Comparison of ENCODE assay signal across 22 mouse cellular contexts in the genomic region with DNA sequence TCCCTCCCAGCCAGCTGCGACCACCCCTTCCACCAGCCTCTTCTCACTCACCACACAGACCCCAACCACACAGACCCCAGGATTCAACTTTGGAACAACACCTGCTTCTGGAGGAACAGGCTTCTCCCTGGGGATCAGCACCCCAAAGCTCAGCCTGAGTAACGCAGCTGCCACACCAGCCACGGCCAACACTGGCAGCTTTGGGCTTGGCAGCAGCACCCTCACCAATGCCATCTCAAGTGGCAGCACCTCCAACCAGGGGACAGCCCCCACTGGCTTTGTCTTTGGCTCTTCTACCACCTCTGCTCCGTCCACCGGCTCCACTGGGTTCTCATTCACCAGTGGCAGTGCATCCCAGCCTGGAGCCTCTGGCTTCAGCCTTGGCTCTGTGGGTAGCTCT. TPM values are rescaled to one million over a fixed set of nuclear protein-coding genes. Genes with fewer than 3 reads are reported as not detected.
DNase-seq lines count a peak whose midpoint lies in the region; ATAC-seq and TF ChIP-seq lines count a peak whose summit lies in the region.
"Had no signal": no experiment of that assay in that cellular context is flagged by ENCODE, and none has a peak within 500 bp of the region (broad histone marks: within the 10 kb centered on the region; RNA-seq: fewer than 3 reads in every experiment).

No protein-coding gene starts in this region.

- intact Hi-C loops in heart, postnatal 14 days (cut with DNase I) = loop anchor here (10.0 kb wide), 1 partner anchor 174 kb away; no protein-coding TSS in a partner anchor

- no peaks in the 10 kb centered on the region for H3K27me3 ChIP-seq in G1E (ENCODE audit: insufficient read depth, low read length)
- no peaks in the 10 kb centered on the region for H3K27me3 ChIP-seq in myocyte (ENCODE audit: control insufficient read depth, insufficient read depth, insufficient read length)
- H3K27me3 ChIP-seq: CH12.LX; embryonic facial prominence, embryonic 12.5 days; forebrain, embryonic 12.5 days; forebrain, embryonic 15.5 days; heart, embryonic 13.5 days; hindbrain, embryonic 12.5 days; hindbrain, embryonic 15.5 days had no signal

- H3K36me3 ChIP-seq in G1E (replicated peaks) = peaks cover 94% of the 10 kb centered on the region
- peaks cover 26% of the 10 kb centered on the region for H3K36me3 ChIP-seq in myocyte (ENCODE audit: control insufficient read depth, insufficient read depth)

- no peak for TF ChIP-seq CTCF in G1E (IDR thresholded peaks at IDR 0.05; ENCODE audit: low read depth, low read length)

- H3K4me3 ChIP-seq in G1E (ENCODE audit: low read depth, low read length) (peak overlapping the region; percentile 10; the same call in 1 of the 2 replicates), myocyte (no peak overlapping the region)
- H3K4me3 ChIP-seq: embryonic facial prominence, embryonic 12.5 days; erythroblast, embryonic 14.5 days; forebrain, embryonic 12.5 days; forebrain, embryonic 15.5 days; heart, embryonic 13.5 days; hindbrain, embryonic 12.5 days; hindbrain, embryonic 15.5 days had no signal

- no peak for ATAC-seq in cerebellum, adult (ENCODE audit: insufficient number of reproducible peaks, low FRiP score, low TSS enrichment)
- ATAC-seq in G1E (ENCODE audit: extremely low read depth, insufficient number of reproducible peaks, low FRiP score, poor library complexity, severe bottlenecking) = no peak
- ATAC-seq: activated CD4-positive, CD25-positive, alpha-beta regulatory T cell, adult 4 months; forebrain, embryonic 15.5 days had no signal

- H3K4me2 ChIP-seq in myocyte (ENCODE audit: low read depth) = no peak overlapping the region
- H3K4me2 ChIP-seq: embryonic facial prominence, embryonic 12.5 days; forebrain, embryonic 12.5 days; forebrain, embryonic 15.5 days; heart, embryonic 13.5 days; hindbrain, embryonic 12.5 days; hindbrain, embryonic 15.5 days had no signal

- H3K4me1 ChIP-seq in G1E (ENCODE audit: insufficient read depth, low read depth, low read length) = peaks cover 80% of the 10 kb centered on the region

- DNase-seq in cerebellum, adult 9-11 months = peak; percentile 8
- DNase-seq in layer of hippocampus, adult 9-11 months = peak; percentile 1
- no peak for DNase-seq in layer of hippocampus, postnatal 10 days (ENCODE audit: low spot score in 2 of 2)
- no peak for DNase-seq in G1E (ENCODE audit: low spot score)
- DNase-seq in heart, postnatal 14 days = no peak
- DNase-seq: adrenal gland, adult 8-10 months; adrenal gland, postnatal 25 days; B cell, adult 2 months; cerebellum, postnatal 14 days; gastrocnemius, postnatal 14 days; kidney, adult 18-20 months had no signal

- no peaks in the 10 kb centered on the region for H3K9me3 ChIP-seq in G1E (replicated peaks)
- H3K9me3 ChIP-seq: embryonic facial prominence, embryonic 12.5 days; forebrain, embryonic 12.5 days; forebrain, embryonic 15.5 days; heart, embryonic 13.5 days; hindbrain, embryonic 12.5 days; hindbrain, embryonic 15.5 days had no signal

- TF ChIP-seq POLR2A in myocyte (IDR thresholded peaks at IDR 0.05; ENCODE audit: insufficient read length, low read depth) = no peak

- peaks cover 69% of the 10 kb centered on the region for H3K79me2 ChIP-seq in myocyte (ENCODE audit: control insufficient read depth, insufficient read depth)

- H3ac ChIP-seq in myocyte (ENCODE audit: control insufficient read depth, insufficient read length) = no peak overlapping the region

TF ChIP-seq in myocyte, 11 proteins besides CTCF, POLR2A, EP300 and RAD21:
- TF ChIP-seq MYOD1 (IDR thresholded peaks at IDR 0.05; ENCODE audit: control insufficient read depth in 1 of 3, insufficient read length in 2 of 3, low read depth in 2 of 3) = peak in 1 of 3 experiments; percentile 60
- no peak for TF ChIP-seq CEBPB (IDR thresholded peaks at IDR 0.05; ENCODE audit: insufficient read depth, poor library complexity, severe bottlenecking)
- peak in 2 of 3 experiments; percentile 9 to 48 for TF ChIP-seq MYOG (IDR thresholded peaks at IDR 0.05; ENCODE audit: control insufficient read depth in 1 of 3, insufficient read depth in 1 of 3, insufficient read length in 2 of 3, low read depth in 2 of 3)

RNA-seq across cellular contexts. Expression of a gene that starts 12.2 kb away (rescaled TPM):
- total RNA-seq in layer of hippocampus, postnatal 10 days (2021) = 10 to 100 TPM; 28.0 to 29.1 TPM
- total RNA-seq in G1E (2014; fragmentation: Nextera tagmentation) = 37.7 and 58.5 TPM in 2 replicates
- total RNA-seq in G1E (2017) = 5.2 and 8.6 TPM in 2 replicates
- 282 and 396 TPM in 2 replicates for polyA plus RNA-seq in G1E (2012)
- 939 TPM for polyA plus RNA-seq in myocyte (2012; fragmentation: generic; extraction: Trizol)
- total RNA-seq in heart, postnatal 14 days (2021) = 10 to 100 TPM; 52.4 to 57.4 TPM

RNA-seq across cellular contexts. Expression of a gene that starts 12.5 kb away (rescaled TPM):
- 1 to 10 TPM; 1.1 to 2.0 TPM for total RNA-seq in layer of hippocampus, postnatal 10 days (2021)
- total RNA-seq in G1E (2014; fragmentation: Nextera tagmentation) (4.2 and 14.4 TPM in 2 replicates), G1E (2017) (1.3 and 2.4 TPM in 2 replicates)
- polyA plus RNA-seq in G1E (2012) (3.1 and 3.2 TPM in 2 replicates), myocyte (2012; fragmentation: generic; extraction: Trizol) (1.9 TPM)
- total RNA-seq in heart, postnatal 14 days (2021) = 1 to 10 TPM in 1 of 2 experiments, under 1 TPM in 1; 0.72 to 1.1 TPM

RNA-seq across cellular contexts. Expression of a gene that starts 12.8 kb away (rescaled TPM):
- total RNA-seq in layer of hippocampus, postnatal 10 days (2021) = 10 to 100 TPM; 34.2 to 35.2 TPM
- total RNA-seq in G1E (2014; fragmentation: Nextera tagmentation) (96.5 and 160 TPM in 2 replicates), G1E (2017) (94.9 and 102 TPM in 2 replicates)
- polyA plus RNA-seq in G1E (2012) (85.4 and 157 TPM in 2 replicates), myocyte (2012; fragmentation: generic; extraction: Trizol) (77.0 TPM)
- 10 to 100 TPM; 31.6 to 33.3 TPM for total RNA-seq in heart, postnatal 14 days (2021)

RNA-seq across cellular contexts. Expression of a gene that starts 20.1 kb away (rescaled TPM):
- total RNA-seq in layer of hippocampus, postnatal 10 days (2021) = 10 to 100 TPM; 85.8 to 95.5 TPM
- total RNA-seq in G1E (2014; fragmentation: Nextera tagmentation) (13.3 and 14.4 TPM in 2 replicates), G1E (2017) (23.7 and 32.5 TPM in 2 replicates)
- polyA plus RNA-seq in G1E (2012) (290 and 566 TPM in 2 replicates), myocyte (2012; fragmentation: generic; extraction: Trizol) (200 TPM)
- total RNA-seq in heart, postnatal 14 days (2021) = 10 to 100 TPM; 61.1 to 63.3 TPM

RNA-seq across cellular contexts. Expression of a gene that starts 20.2 kb away (rescaled TPM):
- 10 to 100 TPM; 41.2 to 53.3 TPM for total RNA-seq in layer of hippocampus, postnatal 10 days (2021)
- 32.3 and 33.5 TPM in 2 replicates for total RNA-seq in G1E (2014; fragmentation: Nextera tagmentation)
- total RNA-seq in G1E (2017) = 25.7 and 33.5 TPM in 2 replicates
- polyA plus RNA-seq in G1E (2012) = 65.4 and 75.7 TPM in 2 replicates
- polyA plus RNA-seq in myocyte (2012; fragmentation: generic; extraction: Trizol) = 53.8 TPM
- 10 to 100 TPM; 41.0 to 42.8 TPM for total RNA-seq in heart, postnatal 14 days (2021)

Comparison
In these comparisons a context has a peak if more than half of its experiments do, and no peak if none do; other contexts are left out.
1. DNase-seq: peak in cerebellum, adult 9-11 months (single experiment) and layer of hippocampus, adult 9-11 months (single experiment); none in layer of hippocampus, postnatal 10 days (0 of 2), G1E (single experiment) and heart, postnatal 14 days (0 of 2).